ENCODE assay signal across 23 mouse cellular contexts in the genomic region with DNA sequence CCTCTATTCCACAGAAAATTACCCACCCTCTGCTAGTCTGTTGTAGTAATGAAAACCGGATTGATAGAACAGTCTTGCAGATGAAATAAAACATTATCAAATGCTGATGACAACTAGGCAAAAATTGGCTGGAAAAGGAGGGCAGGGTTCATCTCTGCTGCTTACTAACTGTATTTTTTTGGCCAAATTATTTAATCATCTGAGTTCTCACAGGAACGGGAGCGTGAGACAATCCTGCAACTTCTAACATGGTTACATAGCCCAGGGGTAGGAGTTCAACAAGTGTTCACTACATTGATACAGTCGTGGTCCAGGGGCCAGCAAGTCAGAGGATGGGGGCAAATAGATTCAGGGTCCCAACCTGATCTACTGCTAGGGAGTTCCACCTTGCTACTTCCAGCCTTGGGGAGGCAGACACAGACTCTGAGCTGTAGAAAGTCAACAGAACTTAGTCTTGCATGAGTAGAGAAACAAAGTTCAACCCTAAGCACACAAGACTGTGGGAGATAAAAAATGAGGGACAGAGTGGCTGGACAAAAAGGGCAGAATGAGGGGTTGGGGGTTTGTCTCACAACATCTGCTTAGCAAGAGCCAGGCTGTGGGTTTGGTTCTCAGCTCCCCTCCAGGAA. TPM values are rescaled to one million over a fixed set of nuclear protein-coding genes. Genes with fewer than 3 reads are reported as not detected.
DNase-seq lines count a peak whose midpoint lies in the region; ATAC-seq lines count a peak whose summit lies in the region.
"Had no signal": no experiment of that assay in that cellular context is flagged by ENCODE, and none has a peak within 500 bp of the region (broad histone marks: within the 10 kb centered on the region; RNA-seq: fewer than 3 reads in every experiment).

No protein-coding gene starts in this region.

- H3K36me3 ChIP-seq in heart, embryonic 12.5 days: peaks cover 41% of the 10 kb centered on the region
- peaks cover 14% of the 10 kb centered on the region; the same call in 1 of the 2 replicates for H3K36me3 ChIP-seq in kidney, embryonic 14.5 days (ENCODE audit: control insufficient read depth, insufficient read depth, low read length)
- H3K36me3 ChIP-seq: forebrain, embryonic 10.5 days had no signal

- 81% methylated on average over 4 of the region's 4 CpGs for WGBS in heart, embryonic 12.5 days
- WGBS in kidney, embryonic 14.5 days: 86% methylated on average over 4 of the region's 4 CpGs

- H3K9me3 ChIP-seq in heart, embryonic 12.5 days (replicated peaks): no peaks in the 10 kb centered on the region
- no peaks in the 10 kb centered on the region for H3K9me3 ChIP-seq in kidney, embryonic 14.5 days (ENCODE audit: control insufficient read depth, low read length)
- H3K9me3 ChIP-seq: embryonic facial prominence, embryonic 10.5 days; forebrain, embryonic 10.5 days; forebrain, embryonic 15.5 days; heart, embryonic 13.5 days; hindbrain, embryonic 15.5 days had no signal

- H3K9ac ChIP-seq in heart, embryonic 12.5 days: no peak overlapping the region
- H3K9ac ChIP-seq in kidney, embryonic 14.5 days (ENCODE audit: low read depth, low read length): no peak overlapping the region
- H3K9ac ChIP-seq: forebrain, embryonic 15.5 days; heart, embryonic 13.5 days; hindbrain, embryonic 15.5 days had no signal

- no peaks in the 10 kb centered on the region for H3K4me1 ChIP-seq in heart, embryonic 12.5 days (replicated peaks)
- no peaks in the 10 kb centered on the region for H3K4me1 ChIP-seq in kidney, embryonic 14.5 days (ENCODE audit: control insufficient read depth, insufficient read depth, low read length)
- H3K4me1 ChIP-seq: embryonic facial prominence, embryonic 10.5 days; forebrain, embryonic 15.5 days; heart, embryonic 13.5 days; hindbrain, embryonic 15.5 days had no signal

- H3K27me3 ChIP-seq in heart, embryonic 12.5 days (replicated peaks): no peaks in the 10 kb centered on the region
- H3K27me3 ChIP-seq in kidney, embryonic 14.5 days (ENCODE audit: control insufficient read depth, insufficient read depth, low read length): no peaks in the 10 kb centered on the region
- H3K27me3 ChIP-seq: CH12.LX; forebrain, embryonic 15.5 days; heart, embryonic 13.5 days; hindbrain, embryonic 15.5 days; Patski had no signal

- no peak overlapping the region for H3K4me3 ChIP-seq in heart, embryonic 12.5 days
- no peak overlapping the region for H3K4me3 ChIP-seq in kidney, embryonic 14.5 days (ENCODE audit: low read length)
- H3K4me3 ChIP-seq: embryonic facial prominence, embryonic 10.5 days; erythroblast, embryonic 14.5 days; forebrain, embryonic 10.5 days; forebrain, embryonic 15.5 days; heart, embryonic 13.5 days; hindbrain, embryonic 15.5 days had no signal

- DNase-seq in heart, adult 9 months (ENCODE audit: low spot score in 2 of 2): peak; percentile 21 to 37
- DNase-seq in kidney, postnatal 36 days: peak; percentile 28 to 31
- DNase-seq in adipocyte (ENCODE audit: low spot score): peak; percentile 91
- peak; percentile 60 for DNase-seq in skeletal muscle tissue, adult 2 months (ENCODE audit: low read depth, low spot score)
- no peak for DNase-seq in frontal cortex, postnatal 10 days (ENCODE audit: low spot score in 2 of 2)
- DNase-seq in ovary, postnatal 36 days (ENCODE audit: low spot score): no peak
- DNase-seq: adrenal gland, postnatal 25 days; cerebellum, adult 2 months; cerebellum, postnatal 10 days; gastrocnemius, postnatal 14 days; heart, adult 18-20 months; heart, postnatal 36 days had no signal

- ATAC-seq in heart, embryonic 12.5 days (ENCODE audit: insufficient number of reproducible peaks, low FRiP score): no peak
- ATAC-seq in kidney, embryonic 14.5 days (ENCODE audit: low FRiP score, low TSS enrichment): no peak
- ATAC-seq: activated CD4-positive, CD25-positive, alpha-beta regulatory T cell, adult 4 months; forebrain, embryonic 15.5 days; Patski had no signal

- no peak overlapping the region for H3K4me2 ChIP-seq in heart, embryonic 12.5 days
- H3K4me2 ChIP-seq in kidney, embryonic 14.5 days (replicated peaks; ENCODE audit: low read depth, low read length): no peak overlapping the region
- H3K4me2 ChIP-seq: forebrain, embryonic 15.5 days; heart, embryonic 13.5 days; hindbrain, embryonic 15.5 days had no signal

- H3K27ac ChIP-seq in heart, embryonic 12.5 days (ENCODE audit: poor library complexity, severe bottlenecking): no peak overlapping the region
- H3K27ac ChIP-seq in kidney, embryonic 14.5 days (ENCODE audit: low read depth, low read length): no peak overlapping the region
- H3K27ac ChIP-seq: embryonic facial prominence, embryonic 10.5 days; forebrain, embryonic 10.5 days; forebrain, embryonic 15.5 days; heart, embryonic 13.5 days; hindbrain, embryonic 15.5 days had no signal

RNA-seq across cellular contexts. Expression of a gene that starts 14.9 kb away (rescaled TPM):
- polyA plus RNA-seq in heart, embryonic 12.5 days (2016; fragmentation: Nextera tagmentation; extraction: Ambion mirVana): 12.6 and 13.2 TPM in 2 replicates
- 10.4 and 15.0 TPM in 2 replicates for polyA plus RNA-seq in kidney, embryonic 14.5 days (2014; fragmentation: Nextera tagmentation; extraction: Ambion mirVana)

RNA-seq across cellular contexts. Expression of a gene that starts 14.9 kb away (rescaled TPM):
- polyA plus RNA-seq in heart, embryonic 12.5 days (2016; fragmentation: Nextera tagmentation; extraction: Ambion mirVana): 13.8 and 16.0 TPM in 2 replicates
- polyA plus RNA-seq in kidney, embryonic 14.5 days (2014; fragmentation: Nextera tagmentation; extraction: Ambion mirVana): 14.7 and 20.1 TPM in 2 replicates

RNA-seq across cellular contexts. Expression of a gene that starts 33.5 kb away (rescaled TPM):
- 27.5 and 27.9 TPM in 2 replicates for polyA plus RNA-seq in heart, embryonic 12.5 days (2016; fragmentation: Nextera tagmentation; extraction: Ambion mirVana)
- 22.5 and 39.6 TPM in 2 replicates for polyA plus RNA-seq in kidney, embryonic 14.5 days (2014; fragmentation: Nextera tagmentation; extraction: Ambion mirVana)

RNA-seq across cellular contexts. Expression of a gene that starts 39.1 kb away (rescaled TPM):
- 22.5 and 24.7 TPM in 2 replicates for polyA plus RNA-seq in heart, embryonic 12.5 days (2016; fragmentation: Nextera tagmentation; extraction: Ambion mirVana)
- polyA plus RNA-seq in kidney, embryonic 14.5 days (2014; fragmentation: Nextera tagmentation; extraction: Ambion mirVana): 63.8 and 66.6 TPM in 2 replicates

Comparison
In these comparisons a context has a peak if more than half of its experiments do, and no peak if none do; other contexts are left out.
1. DNase-seq: peak in heart, adult 9 months (2 of 2), kidney, postnatal 36 days (2 of 2), adipocyte (single experiment) and skeletal muscle tissue, adult 2 months (single experiment); none in frontal cortex, postnatal 10 days (0 of 2) and ovary, postnatal 36 days (single experiment).